Mouse (Mus musculus) intestine, postnatal 0 days (tissue): ENCODE measurements at regions not wholly inside any gene's neighbourhood (a gene's known extent, or its start where the extent isn't known, plus 50 kb on each side); places are given as distances from the start of the nearest gene placed in this dataset.

Source experiments
- ATAC-seq: fragments of 200-750 bp; cut with Nextera tagmentation; 2 replicates; pipeline ENCODE4 v1.8.0; 2017; ENCODE audit warnings: mild to moderate bottlenecking, moderate TSS enrichment, moderate library complexity
- H3K27ac ChIP-seq: fragments of 300-500 bp; sonication (generic); 2 replicates; pipeline ENCODE4 v1.5.1; 2014; ENCODE audit warnings: mild to moderate bottlenecking, low read depth, low read length, moderate library complexity
- H3K27me3 ChIP-seq: fragments of 300-500 bp; sonication (generic); replicated peaks from 2 replicates; pipeline ENCODE4 v1.6.1; 2014; ENCODE audit warnings: low read length, mixed read lengths; ENCODE audit not compliant: control insufficient read depth, insufficient read depth
- H3K36me3 ChIP-seq: fragments of 300-500 bp; sonication (generic); 2 replicates; pipeline ENCODE4 v1.6.1; 2014; ENCODE audit warnings: mild to moderate bottlenecking, moderate library complexity; ENCODE audit not compliant: control insufficient read depth, insufficient read depth
- H3K4me1 ChIP-seq: fragments of 300-500 bp; sonication (generic); replicated peaks from 2 replicates; pipeline ENCODE4 v1.6.1; 2014; ENCODE audit warnings: antibody characterized with exemption, low read length, mixed read lengths; ENCODE audit not compliant: control insufficient read depth, insufficient read depth
- H3K4me2 ChIP-seq: fragments of 300-500 bp; sonication (generic); replicated peaks from 2 replicates; pipeline ENCODE4 v1.6.1; 2014; ENCODE audit warnings: low read depth, mild to moderate bottlenecking, moderate library complexity
- H3K4me3 ChIP-seq: fragments of 300-500 bp; sonication (generic); 2 replicates; pipeline ENCODE4 v1.5.1; 2014; ENCODE audit warnings: low read depth, low read length
- H3K9ac ChIP-seq: fragments of 300-500 bp; sonication (generic); 2 replicates; pipeline ENCODE4 v1.6.1; 2014; ENCODE audit warnings: mild to moderate bottlenecking, low read depth, low read length
- H3K9me3 ChIP-seq: fragments of 300-500 bp; sonication (generic); 2 replicates; pipeline ENCODE4 v1.6.1; 2016; ENCODE audit warnings: mixed run types; ENCODE audit not compliant: control insufficient read depth
- CTCF ChIP-seq: sonication (generic); IDR thresholded peaks from 2 replicates; pipeline ENCODE4 v1.5.1; 2016; ENCODE audit warnings: low read depth, mild to moderate bottlenecking, control low read depth, antibody characterized with exemption, moderate library complexity
- WGBS: fragments of 180-500 bp; shearing (Covaris S2); extraction: QIAGEN DNeasy Blood & Tissue Kit; methylation state at CpG from one replicate; pipeline ENCODE4 v1.1.7; 2014; 5-methylcytosine and 5-hydroxymethylcytosine counted together

DNA sequence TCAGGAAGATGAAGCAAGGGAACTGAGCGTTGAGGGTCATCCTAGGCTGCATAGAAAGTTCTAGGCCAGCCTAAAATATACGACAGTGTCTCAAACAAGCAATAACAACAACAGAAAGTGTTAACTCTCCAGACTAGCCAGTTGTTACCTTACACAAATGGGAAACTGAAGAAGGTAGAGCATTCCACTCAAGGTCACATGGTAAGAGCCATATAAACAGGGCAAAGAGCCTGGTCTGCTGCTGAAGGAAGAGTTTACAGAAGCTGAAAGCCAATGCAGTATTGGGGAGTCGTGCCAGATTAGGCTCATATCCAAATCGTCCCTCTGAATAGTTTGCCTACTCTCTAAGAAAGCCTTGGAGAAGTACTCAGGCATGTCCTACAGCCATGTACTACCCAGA, 59.6 kb upstream of the Trabd2b start:
- Histone ChIP-seq H3K36me3 (no peaks in the 10 kb centered on the region), H3K27ac (no peak overlapping the region), H3K4me2 (no peak overlapping the region), H3K4me1 (peaks cover 3% of the 10 kb centered on the region; the same call in 1 of the 2 replicates), H3K27me3 (no peaks in the 10 kb centered on the region), H3K9ac (no peak overlapping the region), H3K4me3 (no peak overlapping the region), H3K9me3 (no peaks in the 10 kb centered on the region)
- no peak for TF ChIP-seq CTCF
- ATAC-seq = no peak
- whole genome bisulfite sequencing = 52% methylated on average over 4 of the region's 4 CpGs

DNA sequence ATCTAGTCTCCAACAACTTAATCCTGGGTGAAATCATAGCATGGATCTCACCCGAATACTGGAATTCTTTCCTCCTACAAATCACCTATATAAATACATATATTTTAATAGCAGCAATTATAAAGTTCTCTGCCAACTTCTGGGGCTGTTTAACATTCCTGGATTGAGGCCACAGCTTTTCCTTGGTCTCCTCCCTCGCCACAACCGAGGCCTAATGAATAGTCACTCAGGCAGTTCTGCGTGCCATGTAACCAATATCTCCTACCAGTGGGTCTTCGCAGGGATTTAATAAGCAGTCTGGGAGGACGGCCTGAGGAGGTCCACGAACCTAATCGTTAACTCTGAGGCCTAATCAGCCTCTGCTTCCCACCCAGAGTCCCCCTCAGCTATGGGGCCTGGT, 56.9 kb upstream of the Trabd2b start:
- peaks cover 3% of the 10 kb centered on the region; the same call in 1 of the 2 replicates for H3K4me1 ChIP-seq
- H3K27ac ChIP-seq = no peak overlapping the region
- no peaks in the 10 kb centered on the region for H3K9me3 ChIP-seq
- no peak overlapping the region for H3K9ac ChIP-seq
- ATAC-seq = no peak
- H3K4me3 ChIP-seq = no peak overlapping the region
- WGBS = 73% methylated on average over 8 of the region's 8 CpGs
- H3K36me3 ChIP-seq = no peaks in the 10 kb centered on the region
- H3K27me3 ChIP-seq = no peaks in the 10 kb centered on the region
- no peak overlapping the region for H3K4me2 ChIP-seq
- no peak for TF ChIP-seq CTCF

DNA sequence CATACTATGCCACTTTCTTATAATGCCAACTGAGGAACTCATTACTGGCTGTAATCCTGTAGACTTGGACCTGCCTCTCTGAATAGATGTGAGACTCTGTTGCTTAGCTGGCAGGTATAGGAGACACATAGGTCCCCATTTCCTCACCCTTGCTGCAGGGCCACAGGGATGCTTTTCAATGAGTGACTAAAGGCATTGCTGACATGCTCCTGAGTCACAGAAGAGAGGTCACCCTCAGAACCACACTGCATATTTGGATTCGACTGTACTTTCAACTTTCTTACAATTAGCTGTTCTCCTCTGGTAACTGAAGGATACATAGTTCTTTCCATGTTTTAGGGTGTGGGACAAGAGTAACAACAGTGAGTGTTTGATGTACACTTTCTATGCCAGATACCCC, 55.2 kb upstream of the Trabd2b start:
- Histone ChIP-seq H3K36me3 (no peaks in the 10 kb centered on the region), H3K27me3 (no peaks in the 10 kb centered on the region), H3K27ac (no peak overlapping the region), H3K4me3 (no peak overlapping the region), H3K4me2 (no peak overlapping the region), H3K9ac (no peak overlapping the region), H3K4me1 (peaks cover 3% of the 10 kb centered on the region; the same call in 1 of the 2 replicates), H3K9me3 (no peaks in the 10 kb centered on the region)
- WGBS = 65% methylated on average over 1 of the region's 1 CpGs
- no peak for TF ChIP-seq CTCF
- ATAC-seq = no peak

DNA sequence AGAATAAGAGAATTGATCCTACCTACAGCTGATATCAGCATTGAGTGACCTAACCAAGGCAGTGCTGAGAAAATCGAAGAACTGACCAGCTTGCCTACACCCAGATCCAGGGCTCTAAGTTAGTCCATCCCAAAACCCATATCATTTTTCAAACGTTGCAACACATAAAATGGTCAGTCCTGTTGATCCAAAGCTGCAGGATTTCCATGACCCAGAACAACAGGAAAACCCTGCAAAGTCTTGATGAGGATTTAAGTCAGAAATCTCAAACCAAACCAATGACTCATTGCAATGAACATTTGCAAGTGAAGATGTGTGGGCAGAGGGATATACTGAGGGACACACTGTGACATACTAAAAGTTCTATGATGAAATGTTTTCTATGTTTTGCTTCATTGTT, 53.5 kb upstream of the Trabd2b start:
- no peaks in the 10 kb centered on the region for H3K4me1 ChIP-seq
- H3K9me3 ChIP-seq = no peaks in the 10 kb centered on the region
- no peak overlapping the region for H3K4me2 ChIP-seq
- WGBS = 69% methylated on average over 2 of the region's 2 CpGs
- no peak overlapping the region for H3K4me3 ChIP-seq
- H3K9ac ChIP-seq = no peak overlapping the region
- H3K27ac ChIP-seq = no peak overlapping the region
- no peaks in the 10 kb centered on the region for H3K27me3 ChIP-seq
- H3K36me3 ChIP-seq = no peaks in the 10 kb centered on the region
- ATAC-seq = no peak
- TF ChIP-seq CTCF = no peak
